Mouse (Mus musculus) embryonic fibroblast, embryonic 13.5 days (primary cell): ENCODE measurements at regions not wholly inside any gene's neighbourhood (a gene's known extent, or its start where the extent isn't known, plus 50 kb on each side); places are given as distances from the start of the nearest gene placed in this dataset.

ENCODE experiments used
- H3K27ac ChIP-seq: 2 replicates; pipeline ENCODE4 v1.5.1; 2012; ENCODE audit warnings: low read length, control low read depth, inconsistent platforms; ENCODE audit not compliant: insufficient read depth
- H3K4me1 ChIP-seq: 2 replicates; pipeline ENCODE4 v1.6.1; 2011; ENCODE audit warnings: low read length; ENCODE audit not compliant: control insufficient read depth, insufficient read depth
- H3K4me3 ChIP-seq: 2 replicates; pipeline ENCODE4 v1.5.1; 2011; ENCODE audit warnings: mild to moderate bottlenecking, control low read depth, low read length; ENCODE audit not compliant: insufficient read depth
- CTCF ChIP-seq: IDR thresholded peaks from 2 replicates; pipeline ENCODE4 v1.5.1; 2011; ENCODE audit warnings: mild to moderate bottlenecking, control low read depth, low read length, moderate library complexity, borderline replicate concordance; ENCODE audit not compliant: insufficient read depth
- POLR2A ChIP-seq: IDR thresholded peaks from 2 replicates; pipeline ENCODE4 v1.6.1; 2011; ENCODE audit warnings: low read depth, mild to moderate bottlenecking, control low read depth, low read length, moderate library complexity

DNA sequence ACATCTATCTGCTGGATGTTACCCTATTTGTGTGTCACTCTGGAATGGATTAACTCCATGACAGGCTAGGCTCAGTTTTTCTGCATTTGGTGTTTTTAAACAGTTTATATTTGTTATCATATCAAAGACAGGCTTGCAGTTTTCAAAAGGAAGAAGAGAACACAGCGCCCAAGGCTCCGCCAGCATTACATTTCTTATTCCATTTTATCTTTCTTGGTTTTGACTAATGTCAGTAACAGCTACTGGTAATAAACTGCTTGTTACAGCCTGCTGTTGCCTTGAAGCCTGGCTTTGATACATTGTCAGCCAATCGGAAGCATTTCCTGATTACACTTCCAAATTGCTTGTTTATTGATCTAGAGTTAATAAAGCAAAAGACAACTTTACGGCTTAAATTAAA, 219.4 kb upstream of the Mdfic start:
- TF ChIP-seq CTCF: no peak
- TF ChIP-seq POLR2A: no peak
- H3K27ac ChIP-seq: no peak overlapping the region
- no peak overlapping the region for H3K4me3 ChIP-seq
- H3K4me1 ChIP-seq: no peaks in the 10 kb centered on the region

DNA sequence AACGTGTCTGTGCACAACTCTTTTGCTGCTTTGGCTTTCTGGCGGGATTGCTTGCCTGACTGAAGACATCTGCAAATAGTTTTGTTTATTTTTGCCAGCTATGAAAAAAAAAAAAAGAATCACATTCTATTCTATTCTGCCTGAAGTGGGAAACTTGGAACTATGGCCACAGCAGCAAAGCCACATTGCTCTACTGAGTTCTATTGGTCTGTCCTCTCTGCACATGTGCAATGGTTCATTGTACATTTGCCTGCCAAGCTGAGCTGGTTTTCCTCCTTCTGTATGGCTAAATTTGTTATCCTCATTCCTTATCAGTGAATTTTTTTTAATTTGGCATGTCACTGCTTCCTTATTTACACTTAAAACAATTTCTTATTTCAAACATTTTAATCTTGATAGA, 211.1 kb upstream of the Mdfic start:
- no peak overlapping the region for H3K27ac ChIP-seq
- TF ChIP-seq POLR2A (no peak), CTCF (no peak)
- no peak overlapping the region for H3K4me3 ChIP-seq
- H3K4me1 ChIP-seq: no peaks in the 10 kb centered on the region

DNA sequence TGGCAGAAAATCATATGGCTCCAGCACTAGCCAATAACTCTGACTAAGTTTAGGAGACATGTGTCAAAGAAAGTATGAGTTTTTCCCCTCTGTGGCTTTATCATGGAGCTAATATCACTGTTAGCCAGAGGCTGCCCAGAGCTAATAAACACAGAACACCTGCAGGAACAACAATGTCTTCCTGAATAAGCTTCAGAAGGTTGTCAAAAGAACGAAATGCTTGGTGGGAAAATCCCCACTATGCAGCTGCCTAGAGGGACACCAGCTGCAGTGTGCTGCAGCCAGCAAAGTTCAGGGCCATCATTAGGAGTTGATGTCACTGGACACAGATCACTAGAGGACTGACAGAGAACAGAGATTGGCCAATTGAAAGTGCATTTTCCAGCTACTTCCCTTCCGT, 183.2 kb upstream of the Mdfic start:
- Histone ChIP-seq H3K27ac (no peak overlapping the region), H3K4me1 (no peaks in the 10 kb centered on the region), H3K4me3 (no peak overlapping the region)
- TF ChIP-seq CTCF: no peak

DNA sequence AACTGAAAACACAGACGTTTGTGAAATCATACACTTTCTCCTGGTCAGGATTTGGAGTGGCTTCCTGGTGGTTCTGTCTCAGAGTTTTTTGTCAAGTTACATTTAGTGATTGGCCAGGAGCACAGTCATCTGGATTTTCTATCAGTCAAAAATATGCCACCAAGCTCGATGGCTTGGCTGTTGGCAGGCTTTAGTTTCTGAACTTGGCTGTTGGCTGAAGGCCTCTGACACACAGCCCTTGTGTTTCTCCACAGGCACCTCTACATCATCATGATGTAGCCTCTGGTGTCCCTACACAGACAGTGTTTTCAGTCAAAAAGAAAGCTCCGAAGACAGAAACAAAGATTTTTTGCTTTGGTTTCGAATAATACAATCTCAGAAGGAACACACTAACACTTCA, 178.5 kb upstream of the Mdfic start:
- Histone ChIP-seq H3K4me1 (peaks cover 3% of the 10 kb centered on the region), H3K27ac (no peak overlapping the region), H3K4me3 (no peak overlapping the region)
- TF ChIP-seq POLR2A (no peak), CTCF (no peak)

DNA sequence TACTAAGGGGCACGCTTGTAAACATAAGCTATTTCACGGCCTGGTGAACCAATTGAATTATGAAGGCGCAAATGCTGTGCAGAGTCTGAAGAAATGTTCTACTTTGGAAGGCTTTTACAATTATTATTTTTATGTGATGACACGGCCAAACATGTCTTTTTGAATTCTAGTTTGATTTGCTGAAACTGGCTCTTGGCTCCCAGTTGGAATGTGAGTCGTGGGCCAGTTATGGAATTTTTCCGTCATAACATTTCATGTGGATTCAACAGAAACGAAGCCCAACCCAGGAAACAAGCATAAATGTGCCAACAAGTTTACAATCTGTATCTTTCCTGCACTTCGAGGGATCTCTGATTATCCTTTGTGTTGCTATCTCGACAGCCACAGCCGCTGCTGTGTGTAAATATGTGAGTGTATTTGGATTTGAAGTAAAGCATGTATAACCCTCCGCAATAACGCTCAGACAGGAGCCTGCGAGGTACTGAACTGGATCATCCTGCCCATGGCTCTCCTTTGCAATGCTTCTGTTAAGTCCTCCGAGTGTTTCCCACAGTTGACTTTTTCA, 176.9 kb upstream of the Mdfic start:
- TF ChIP-seq CTCF: no peak
- TF ChIP-seq POLR2A: no peak
- peak overlapping the region; percentile 81 for H3K27ac ChIP-seq
- no peak overlapping the region for H3K4me3 ChIP-seq
- peaks cover 3% of the 10 kb centered on the region for H3K4me1 ChIP-seq

DNA sequence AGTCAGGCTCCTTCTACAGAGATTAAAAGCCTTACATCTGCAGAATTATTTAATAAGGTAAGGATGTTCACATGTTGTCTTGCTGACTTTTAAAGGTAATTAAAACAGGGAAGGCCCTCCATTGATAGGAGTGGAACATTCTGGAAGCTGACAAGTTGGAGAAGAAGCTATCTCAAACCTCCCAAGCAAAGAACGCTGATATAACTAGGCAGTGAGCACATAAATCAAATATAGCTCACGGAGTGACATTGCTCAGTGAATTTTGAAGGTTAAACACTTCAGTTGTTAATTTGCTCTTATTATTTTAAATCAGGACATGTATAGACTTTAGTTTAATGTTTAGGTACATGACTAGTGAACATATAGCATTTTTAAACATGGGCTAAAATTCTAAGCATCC, 171.6 kb upstream of the Mdfic start:
- no peak overlapping the region for H3K27ac ChIP-seq
- no peak overlapping the region for H3K4me3 ChIP-seq
- TF ChIP-seq CTCF: no peak
- peaks cover 1% of the 10 kb centered on the region for H3K4me1 ChIP-seq

DNA sequence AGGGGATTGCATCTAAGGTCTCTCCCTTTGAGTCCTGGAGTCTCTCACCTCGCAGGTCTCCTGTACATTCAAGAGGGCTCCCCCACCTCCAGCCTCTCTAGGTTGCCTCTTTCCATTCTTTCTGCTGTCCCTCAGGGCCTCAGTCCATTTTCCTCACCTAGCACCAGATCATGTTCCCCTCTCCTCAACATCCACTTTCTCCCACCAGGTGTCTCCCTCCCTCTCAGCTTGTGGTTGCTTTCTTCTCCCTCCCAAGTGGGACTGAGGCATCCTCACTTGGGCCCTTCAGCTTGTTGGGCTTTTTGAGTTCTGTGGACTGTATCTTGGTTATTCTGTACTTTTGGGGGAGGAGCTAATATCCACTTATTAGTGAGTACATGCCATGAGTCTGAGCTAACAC, 127.7 kb upstream of the Mdfic start:
- TF ChIP-seq POLR2A: no peak
- no peak for TF ChIP-seq CTCF

DNA sequence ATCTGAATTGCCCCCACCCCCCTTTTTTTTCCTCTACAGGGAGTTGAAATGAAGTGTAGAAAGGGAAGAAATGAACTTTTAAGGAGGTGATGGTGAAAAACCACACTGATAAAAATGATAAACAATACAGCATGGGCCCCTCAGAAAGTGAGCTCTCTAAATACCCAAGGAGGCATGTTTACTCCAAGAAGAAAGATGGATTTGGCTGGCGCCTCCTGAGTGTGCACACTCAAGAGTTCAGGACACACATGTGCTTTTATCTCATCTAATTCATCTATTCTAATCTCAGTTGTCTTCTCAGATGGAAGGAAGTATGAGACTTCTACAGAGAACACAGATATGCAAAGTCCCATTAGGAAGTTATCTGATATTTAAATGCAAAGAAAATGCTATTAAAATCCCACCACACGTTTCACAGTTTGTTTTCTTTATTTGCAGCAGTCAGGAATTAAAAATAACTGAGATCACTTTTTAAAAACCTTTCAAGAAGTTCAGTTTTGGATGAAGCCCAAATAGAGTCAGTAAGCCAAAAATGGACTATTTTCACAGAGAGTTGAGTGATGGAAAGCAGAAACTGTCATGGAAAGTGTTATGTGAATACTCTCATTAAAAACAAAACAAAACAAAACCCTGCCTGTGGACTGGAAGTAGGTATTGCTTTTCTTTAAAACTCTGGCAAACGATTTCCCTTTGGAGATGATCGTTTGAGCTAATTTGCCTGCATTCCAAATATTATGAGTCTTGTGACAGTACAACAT, 123.1 kb upstream of the Mdfic start:
- Histone ChIP-seq H3K4me1 (no peaks in the 10 kb centered on the region), H3K4me3 (no peak overlapping the region), H3K27ac (no peak overlapping the region)
- TF ChIP-seq CTCF: no peak
- no peak for TF ChIP-seq POLR2A

More for the DNA sequence above, 127.7 kb upstream of the Mdfic start:
- Histone ChIP-seq H3K27ac (no peak overlapping the region), H3K4me1 (no peaks in the 10 kb centered on the region), H3K4me3 (no peak overlapping the region)

DNA sequence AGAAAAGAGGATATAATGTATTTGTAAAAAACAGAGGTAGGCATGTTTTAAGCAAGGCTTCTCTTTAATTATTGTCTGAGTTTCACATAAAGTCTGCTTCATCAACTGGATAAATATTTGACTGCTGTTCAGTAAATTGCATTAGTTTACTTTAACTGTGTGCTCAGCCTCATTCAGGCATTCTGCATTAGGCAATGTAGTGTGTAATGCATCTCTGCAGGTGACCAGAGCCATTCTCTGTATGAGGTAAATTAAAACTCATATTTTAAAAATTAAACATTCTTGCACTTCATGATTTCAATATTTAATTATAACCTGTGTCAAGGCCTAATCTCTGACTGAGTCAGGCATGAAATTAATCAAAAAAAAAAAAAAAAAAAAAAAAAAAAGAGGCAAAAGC, 110.3 kb upstream of the Mdfic start:
- no peak overlapping the region for H3K27ac ChIP-seq
- no peaks in the 10 kb centered on the region for H3K4me1 ChIP-seq
- TF ChIP-seq POLR2A: no peak
- no peak for TF ChIP-seq CTCF
- no peak overlapping the region for H3K4me3 ChIP-seq

DNA sequence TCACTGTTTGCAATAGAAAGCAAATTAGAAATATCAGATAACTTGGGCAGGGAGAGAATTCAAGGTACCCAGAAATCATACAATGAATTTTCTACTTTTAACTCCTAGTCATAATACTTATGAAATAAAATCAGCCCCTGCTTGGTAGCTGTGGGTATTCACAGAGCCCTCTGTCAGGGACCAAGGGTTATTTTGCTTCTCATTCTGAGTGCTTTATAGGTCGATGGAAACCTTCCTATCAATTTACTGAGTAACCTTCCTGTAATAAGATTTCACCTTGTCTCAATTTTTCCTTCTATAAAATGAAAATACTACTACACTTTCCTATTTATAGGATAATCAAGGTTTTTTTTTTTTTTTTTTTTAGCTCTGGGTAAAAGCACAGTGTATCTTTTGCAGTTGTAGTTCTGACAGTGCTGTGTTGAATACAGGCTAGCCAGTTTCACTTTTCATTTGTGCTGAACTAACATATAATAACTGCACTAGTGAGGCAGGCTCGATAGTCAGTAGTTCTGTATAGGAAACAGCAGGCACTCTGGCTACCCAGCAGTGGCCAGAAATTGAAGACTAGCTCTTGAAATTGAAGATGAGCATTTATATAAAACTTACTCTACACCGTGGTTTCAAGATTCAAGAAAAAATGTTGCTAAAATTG, 94.4 kb upstream of the Mdfic start:
- Histone ChIP-seq H3K4me3 (no peak overlapping the region), H3K27ac (no peak overlapping the region), H3K4me1 (no peaks in the 10 kb centered on the region)
- TF ChIP-seq CTCF (no peak), POLR2A (no peak)
